Mouse (Mus musculus) erythroblast, embryonic 14.5 days (primary cell): Measurements from ENCODE around the gene Cenpk. TPM values are rescaled to one million over a fixed set of nuclear protein-coding genes. Genes with fewer than 3 reads are reported as not detected.

ENCODE experiments used
- H3K27me3 ChIP-seq: 2 replicates; pipeline ENCODE4 v1.6.1; 2012; ENCODE audit warnings: inconsistent platforms; ENCODE audit not compliant: control insufficient read depth
- H3K36me3 ChIP-seq: 2 replicates; pipeline ENCODE4 v1.6.1; 2012; ENCODE audit warnings: mild to moderate bottlenecking, inconsistent platforms; ENCODE audit not compliant: control insufficient read depth
- H3K4me1 ChIP-seq: 2 replicates; pipeline ENCODE4 v1.6.1; 2012; ENCODE audit warnings: inconsistent platforms; ENCODE audit not compliant: control insufficient read depth
- H3K4me3 ChIP-seq: replicated peaks from 2 replicates; pipeline ENCODE3; 2012; ENCODE audit warnings: moderate library complexity, mild to moderate bottlenecking, inconsistent platforms
- H3K9me3 ChIP-seq: 2 replicates; pipeline ENCODE4 v1.6.1; 2012; ENCODE audit warnings: low read length, inconsistent platforms, mixed read lengths; ENCODE audit not compliant: control insufficient read depth
- GATA1 ChIP-seq: IDR thresholded peaks from 2 replicates; pipeline ENCODE4 v1.6.1; 2012; ENCODE audit warnings: low read length, inconsistent platforms, mixed read lengths
- TAL1 ChIP-seq: IDR thresholded peaks from 3 replicates; pipeline ENCODE4 v1.6.1; 2012; ENCODE audit warnings: low read length, inconsistent platforms, mixed read lengths
- polyA plus RNA-seq: library from polyadenylated mRNA; stranded (reverse); fragments of >175 nt; gene quantifications from 2 replicates; pipeline ENCODE4 v1.2.3, GENCODE M21; 2012

Gene Cenpk
- polyA plus RNA-seq, 1 experiment = 0.29 TPM

GRCm38 (mm10) chr13:104285031-104285431 is 56.6 kb downstream of the Cenpk start:
- no peak for TF ChIP-seq GATA1
- TF ChIP-seq TAL1 = no peak
- H3K4me3 ChIP-seq = peak overlapping the region; percentile 75
- H3K4me1 ChIP-seq = peaks cover 25% of the 10 kb centered on the region
- no peaks in the 10 kb centered on the region for H3K9me3 ChIP-seq
- H3K27me3 ChIP-seq = no peaks in the 10 kb centered on the region; the same call in 1 of the 2 replicates
- no peaks in the 10 kb centered on the region for H3K36me3 ChIP-seq

DNA sequence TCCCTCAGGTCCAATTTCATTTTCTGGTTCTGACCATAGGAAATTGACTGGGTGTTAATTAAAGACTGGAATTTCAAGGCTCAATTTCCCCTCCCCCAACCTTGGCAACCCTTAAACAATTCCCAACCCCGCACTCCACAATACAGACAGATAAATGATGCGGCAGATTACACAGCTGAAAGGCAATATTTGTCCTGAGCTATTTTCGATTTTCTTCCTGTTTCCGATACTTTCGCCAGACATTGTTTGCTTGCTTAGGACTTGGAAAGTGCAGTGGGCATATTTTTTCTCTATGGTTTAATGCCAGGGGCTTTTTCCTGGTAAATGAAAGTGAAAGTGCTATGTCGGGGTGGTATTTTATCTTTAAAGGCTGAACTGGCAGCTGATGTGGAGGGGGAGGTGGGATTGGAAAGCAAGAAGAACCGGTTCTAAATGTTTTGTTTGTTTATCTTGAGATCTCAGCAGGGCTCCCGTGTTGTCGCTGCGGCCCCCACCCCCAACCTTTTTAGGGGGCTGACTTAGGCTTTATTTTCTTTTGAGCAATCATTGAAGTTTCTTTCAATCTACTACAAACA is 57.4 kb downstream of the Cenpk start:
- Histone ChIP-seq H3K36me3 (no peaks in the 10 kb centered on the region), H3K4me1 (peaks cover 25% of the 10 kb centered on the region), H3K27me3 (no peaks in the 10 kb centered on the region; the same call in 1 of the 2 replicates), H3K9me3 (no peaks in the 10 kb centered on the region), H3K4me3 (peak overlapping the region; percentile 75)
- TF ChIP-seq TAL1 = no peak
- TF ChIP-seq GATA1 = no peak

DNA sequence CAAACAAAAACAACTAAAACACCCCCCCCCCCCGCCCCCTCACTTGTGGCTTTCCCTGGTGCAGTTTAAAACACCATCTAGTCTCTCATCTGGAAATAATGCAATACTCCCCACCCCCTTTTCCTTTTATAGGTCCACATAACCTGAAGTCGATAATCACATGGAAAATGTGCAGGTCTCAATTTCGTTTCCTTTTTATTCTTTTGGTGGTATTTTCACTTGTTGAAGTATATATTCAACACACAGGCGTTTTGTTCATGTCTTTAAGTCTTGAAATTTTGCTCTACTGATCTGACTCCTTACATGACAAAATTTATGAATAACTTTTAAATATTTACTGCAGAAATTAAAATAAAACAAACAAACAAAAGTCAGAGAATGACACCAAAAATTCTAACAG is 57.9 kb downstream of the Cenpk start:
- Histone ChIP-seq H3K36me3 (no peaks in the 10 kb centered on the region), H3K27me3 (no peaks in the 10 kb centered on the region; the same call in 1 of the 2 replicates), H3K4me3 (peak overlapping the region; percentile 75), H3K9me3 (no peaks in the 10 kb centered on the region), H3K4me1 (peaks cover 25% of the 10 kb centered on the region)
- no peak for TF ChIP-seq GATA1

DNA sequence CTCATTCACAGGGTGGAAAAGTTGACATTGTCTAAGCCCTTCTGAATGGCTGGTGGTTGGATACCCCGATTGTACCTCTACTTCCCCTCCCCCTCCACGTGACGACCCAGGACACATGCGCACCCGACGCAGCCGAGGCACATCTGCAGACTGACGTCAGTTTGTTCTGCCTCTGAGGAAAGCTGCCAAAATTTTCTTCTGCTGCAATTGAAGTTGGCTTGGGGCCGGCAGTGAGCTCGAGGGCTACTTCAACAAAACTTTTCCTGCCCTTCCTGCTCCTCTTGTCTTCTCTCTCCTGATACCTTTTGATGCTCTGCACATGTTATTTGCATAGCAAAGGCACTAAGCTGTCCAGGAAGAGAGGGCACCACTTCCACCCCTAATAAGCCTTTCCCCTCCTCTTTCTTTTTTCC is 58.5 kb downstream of the Cenpk start:
- Histone ChIP-seq H3K36me3 (no peaks in the 10 kb centered on the region), H3K4me1 (peaks cover 25% of the 10 kb centered on the region), H3K27me3 (no peaks in the 10 kb centered on the region; the same call in 1 of the 2 replicates), H3K9me3 (no peaks in the 10 kb centered on the region), H3K4me3 (peak overlapping the region; percentile 75)
- no peak for TF ChIP-seq GATA1
- no peak for TF ChIP-seq TAL1

DNA sequence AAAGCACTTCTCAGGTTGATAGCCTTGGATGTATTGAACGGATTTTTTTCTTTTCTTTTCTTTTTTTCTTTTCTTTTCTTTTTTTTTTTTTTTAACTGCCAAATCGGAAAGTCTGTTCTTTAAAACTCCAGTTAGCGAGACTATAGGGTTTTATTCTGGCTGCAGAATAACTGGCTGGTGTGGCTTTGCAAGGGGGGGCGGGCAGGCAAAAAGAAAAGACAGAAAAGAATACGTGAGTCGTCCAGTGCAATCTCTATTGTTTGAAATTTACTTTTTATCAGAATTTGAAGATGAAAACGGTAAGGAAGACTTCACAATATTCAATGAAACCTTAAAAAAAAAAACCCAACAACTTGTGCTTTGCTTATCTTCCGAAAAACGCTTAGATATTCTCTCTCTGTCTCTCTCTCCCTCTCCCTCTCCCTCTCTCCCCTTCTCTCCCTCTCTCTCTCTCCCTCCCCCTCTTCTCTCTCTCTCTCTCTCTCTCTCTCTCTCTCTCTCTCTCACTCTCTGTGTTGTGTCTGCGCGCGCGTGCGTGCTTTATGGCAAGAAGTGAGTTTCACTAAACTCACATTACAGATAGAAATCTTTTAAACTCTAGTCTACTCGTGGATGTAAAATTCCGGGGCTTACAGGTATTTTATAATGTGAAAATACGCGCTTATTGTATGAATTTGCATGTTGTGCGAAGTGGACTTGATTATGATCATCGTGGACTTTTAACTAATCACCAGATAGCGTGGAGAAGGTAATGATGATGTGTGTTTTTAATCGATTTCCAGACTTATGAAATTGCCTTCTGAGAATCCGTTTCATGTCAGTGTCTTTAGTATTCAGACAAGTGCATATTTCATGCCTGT is 59.2 kb downstream of the Cenpk start, which contains the start of gene Adamts6:
TSS of gene Adamts6 (plus strand) at position 470 of the 860 bp plus-strand sequence.
- peaks cover 25% of the 10 kb centered on the region for H3K4me1 ChIP-seq

GRCm38 (mm10) chr13:104288226-104288859 is 59.9 kb downstream of the Cenpk start:
- TF ChIP-seq GATA1 (no peak), TAL1 (no peak)
- H3K27me3 ChIP-seq = no peaks in the 10 kb centered on the region; the same call in 1 of the 2 replicates
- H3K4me3 ChIP-seq = peak overlapping the region; percentile 75
- H3K4me1 ChIP-seq = peaks cover 25% of the 10 kb centered on the region
- no peaks in the 10 kb centered on the region for H3K36me3 ChIP-seq
- H3K9me3 ChIP-seq = no peaks in the 10 kb centered on the region

More for the DNA sequence above, 59.2 kb downstream of the Cenpk start, which contains the start of gene Adamts6:
- H3K9me3 ChIP-seq = no peaks in the 10 kb centered on the region
- peak within 1 kb of the TSS; percentile 75 for H3K4me3 ChIP-seq
- H3K36me3 ChIP-seq = no peaks in the 10 kb centered on the region
- no peaks in the 10 kb centered on the region; the same call in 1 of the 2 replicates for H3K27me3 ChIP-seq
- TF ChIP-seq TAL1 = no peak

DNA sequence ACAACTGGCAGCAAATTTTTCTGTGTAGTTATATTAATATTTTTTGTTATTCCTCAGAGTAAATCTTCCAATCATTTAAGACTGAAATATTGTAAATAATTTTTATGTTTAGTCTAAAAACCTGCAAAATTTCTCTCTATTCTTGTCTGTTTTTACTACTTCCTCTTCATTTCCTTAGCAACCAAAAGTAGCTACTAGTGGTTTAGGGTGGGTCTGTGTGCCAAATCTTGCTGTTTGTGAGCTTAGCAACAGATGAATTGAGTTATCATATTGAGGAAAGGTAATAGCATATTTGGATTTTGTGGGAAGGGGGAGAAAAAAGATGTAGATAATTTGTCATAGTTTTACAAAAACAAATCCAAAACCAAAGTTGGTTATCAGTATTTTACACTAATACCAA is 60.8 kb downstream of the Cenpk start:
- Histone ChIP-seq H3K27me3 (no peaks in the 10 kb centered on the region; the same call in 1 of the 2 replicates), H3K36me3 (no peaks in the 10 kb centered on the region), H3K4me3 (no peak overlapping the region), H3K4me1 (peaks cover 25% of the 10 kb centered on the region), H3K9me3 (no peaks in the 10 kb centered on the region)
- TF ChIP-seq GATA1 (no peak), TAL1 (no peak)

GRCm38 (mm10) chr13:104295472-104295871 is 67.1 kb downstream of the Cenpk start:
- Histone ChIP-seq H3K36me3 (no peaks in the 10 kb centered on the region), H3K4me3 (no peak overlapping the region), H3K27me3 (no peaks in the 10 kb centered on the region), H3K9me3 (no peaks in the 10 kb centered on the region), H3K4me1 (no peaks in the 10 kb centered on the region)
- TF ChIP-seq TAL1 = no peak
- no peak for TF ChIP-seq GATA1

Other genes with a start within 250 kb of the Cenpk start
- gene Nln, start 119.0 kb upstream of the Cenpk start, polyA plus RNA-seq = 0.13 and 0.18 TPM in 2 replicates
- gene Sgtb, start 118.9 kb upstream of the Cenpk start, polyA plus RNA-seq = not detected in 2 replicates
- gene Trappc13, start 50.1 kb upstream of the Cenpk start, polyA plus RNA-seq = 0.02 and 0.06 TPM in 2 replicates
- 0.12 and 0.13 TPM in 2 replicates for gene Trim23, start 49.8 kb upstream of the Cenpk start, polyA plus RNA-seq
- 0.61 and 0.92 TPM in 2 replicates for gene Ppwd1, start 232 bp downstream of the Cenpk start, polyA plus RNA-seq
- gene Adamts6, start 59.2 kb downstream of the Cenpk start, polyA plus RNA-seq = not detected in 2 replicates